Mouse (Mus musculus) hindbrain, embryonic 12.5 days (tissue): Measurements from ENCODE around the gene Lmbr1. TPM values are rescaled to one million over a fixed set of nuclear protein-coding genes. Genes with fewer than 3 reads are reported as not detected.

Experiments used
- ATAC-seq: fragments of 200-750 bp; cut with Nextera tagmentation; 2 replicates; pipeline ENCODE4 v1.8.0; 2017; ENCODE audit warnings: moderate TSS enrichment; ENCODE audit not compliant: low FRiP score
- H3K27ac ChIP-seq: fragments of 300-500 bp; sonication (generic); 2 replicates; pipeline ENCODE4 v1.5.1; 2016; ENCODE audit warnings: mild to moderate bottlenecking
- H3K27me3 ChIP-seq: fragments of 300-500 bp; sonication (generic); 2 replicates; pipeline ENCODE4 v1.6.1; 2016; ENCODE audit warnings: mild to moderate bottlenecking
- H3K36me3 ChIP-seq: fragments of 300-500 bp; sonication (generic); 2 replicates; pipeline ENCODE4 v1.6.1; 2016; ENCODE audit warnings: mild to moderate bottlenecking
- H3K4me1 ChIP-seq: fragments of 300-500 bp; sonication (generic); 2 replicates; pipeline ENCODE4 v1.6.1; 2016
- H3K4me2 ChIP-seq: fragments of 300-500 bp; sonication (generic); replicated peaks from 2 replicates; pipeline ENCODE4 v1.6.1; 2016; ENCODE audit warnings: mild to moderate bottlenecking
- H3K4me3 ChIP-seq: fragments of 300-500 bp; sonication (generic); 2 replicates; pipeline ENCODE4 v1.5.1; 2016; ENCODE audit warnings: mild to moderate bottlenecking
- H3K9ac ChIP-seq: fragments of 300-500 bp; sonication (generic); 2 replicates; pipeline ENCODE4 v1.6.1; 2016; ENCODE audit warnings: mild to moderate bottlenecking, moderate library complexity
- H3K9me3 ChIP-seq: fragments of 300-500 bp; sonication (generic); replicated peaks from 2 replicates; pipeline ENCODE4 v1.6.1; 2016; ENCODE audit warnings: mild to moderate bottlenecking
- WGBS: fragments of 180-500 bp; shearing (Covaris S2); methylation state at CpG from one replicate; pipeline ENCODE4 v1.1.7; 2016; 5-methylcytosine and 5-hydroxymethylcytosine counted together
- microRNA-seq: library from miRNA; unstranded; fragments of <30 nt; microRNA quantifications from one replicate; pipeline ENCODE4, GENCODE M21; 2017
- polyA plus RNA-seq: library from polyadenylated mRNA; unstranded; fragments of >200 nt; fragmentation: Nextera tagmentation; extraction: Ambion mirVana; gene quantifications from 2 replicates; pipeline ENCODE4 v1.2.1, GENCODE M21; 2016

Lmbr1 gene
- polyA plus RNA-seq, 1 experiment from 2014 or later = 17.9 TPM

DNA sequence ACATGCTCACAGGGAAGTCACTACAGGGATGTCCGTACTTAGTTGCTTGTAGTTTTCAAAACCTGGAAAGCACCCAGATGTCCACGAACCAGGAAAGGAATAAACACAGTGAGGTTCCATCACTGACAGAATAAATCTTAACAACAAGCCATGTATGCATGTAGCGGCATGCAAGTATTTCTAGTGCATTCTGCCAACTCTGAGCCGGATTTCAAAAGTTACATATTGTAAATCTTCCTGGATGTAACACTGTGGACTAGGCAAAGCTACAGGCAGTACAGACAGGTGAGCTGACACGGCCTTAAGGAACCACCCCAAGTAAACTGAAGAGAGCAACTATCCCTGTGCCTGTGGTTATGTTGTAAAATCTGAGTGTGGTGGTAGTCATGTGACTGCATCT lies 191.4 kb downstream of the Lmbr1 start:
- Histone ChIP-seq H3K36me3 (no peaks in the 10 kb centered on the region), H3K4me2 (no peak overlapping the region), H3K27me3 (no peaks in the 10 kb centered on the region; the same call in 1 of the 2 replicates), H3K9me3 (no peaks in the 10 kb centered on the region), H3K4me1 (no peaks in the 10 kb centered on the region), H3K27ac (no peak overlapping the region), H3K9ac (no peak overlapping the region), H3K4me3 (no peak overlapping the region)
- no peak for ATAC-seq
- WGBS = 86% methylated on average over 5 of the region's 5 CpGs

Small RNA genes within 50 kb of the gene (microRNA-seq; reads per million reads assigned to microRNA genes)
- gene Gm23801 = not detected

Other genes starting within 250 kb of the Lmbr1 start
- 10.4 and 12.3 TPM in 2 replicates for gene Rnf32, start 182.4 kb downstream of the Lmbr1 start, polyA plus RNA-seq
- gene Nom1, start 56.3 kb upstream of the Lmbr1 start, polyA plus RNA-seq = 23.5 and 24.4 TPM in 2 replicates
- gene Mnx1, start 100.1 kb upstream of the Lmbr1 start, polyA plus RNA-seq = 0.23 and 0.73 TPM in 2 replicates
- gene Ube3c, start 190.9 kb upstream of the Lmbr1 start, polyA plus RNA-seq = 41.6 and 47.5 TPM in 2 replicates